Mouse (Mus musculus): ENCODE measurements around the gene Arpp21. TPM values are rescaled to one million over a fixed set of nuclear protein-coding genes. Genes with fewer than 3 reads are reported as not detected.

Arpp21 gene
- polyA plus RNA-seq, 1 experiment = not detected

DNA sequence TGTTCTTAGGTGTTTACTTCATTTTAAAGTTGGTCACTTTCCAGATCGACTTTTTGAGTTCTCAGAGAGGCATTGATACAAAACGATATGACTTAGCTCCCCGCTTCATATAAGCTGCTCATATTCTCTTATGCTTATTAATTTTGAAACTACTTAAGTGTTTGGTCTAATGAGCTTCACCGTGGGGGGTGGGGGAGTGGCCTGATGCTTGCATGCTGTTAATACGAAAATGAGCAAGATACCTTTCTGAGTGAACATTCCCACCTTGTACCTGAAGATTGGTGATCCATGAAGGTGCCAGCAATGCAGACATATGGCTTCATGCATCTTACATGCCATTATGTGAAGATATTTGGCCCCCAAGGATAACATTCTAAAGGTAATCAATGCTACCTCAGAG, 4.4 kb downstream of the Arpp21 start:
- no peak for DNase-seq (ENCODE audit: low spot score)

DNA sequence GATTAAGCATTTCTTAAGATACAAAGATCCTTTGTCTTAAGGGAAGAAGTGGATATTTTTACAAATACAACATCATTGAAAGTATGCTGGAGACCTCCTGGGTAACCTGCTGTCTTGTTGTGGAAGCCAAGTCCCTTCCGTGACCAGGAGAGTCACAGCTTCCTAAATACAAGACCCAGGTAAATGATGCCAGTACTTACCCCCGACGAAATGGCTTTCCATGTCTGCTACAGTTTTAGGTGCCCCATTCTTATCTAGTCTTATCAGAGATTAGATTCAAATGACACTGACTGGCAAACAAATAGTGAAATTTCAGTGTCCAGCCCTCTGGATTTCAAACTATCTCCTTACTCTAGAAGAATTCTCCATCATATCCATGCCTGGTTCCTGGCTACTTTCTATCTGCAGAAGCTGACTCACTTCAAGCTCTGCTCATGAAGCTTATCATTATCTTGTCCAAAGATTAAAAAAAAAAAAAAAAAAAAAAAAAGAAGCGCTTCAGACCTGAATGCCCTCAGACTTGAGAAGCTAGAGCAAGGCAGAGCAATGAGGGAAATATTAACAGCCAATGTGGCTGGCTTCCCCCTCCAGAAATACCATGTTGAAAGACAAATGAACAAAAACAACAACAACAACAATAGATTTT, 4.9 kb downstream of the Arpp21 start:
- no peak for DNase-seq (ENCODE audit: low spot score)

DNA sequence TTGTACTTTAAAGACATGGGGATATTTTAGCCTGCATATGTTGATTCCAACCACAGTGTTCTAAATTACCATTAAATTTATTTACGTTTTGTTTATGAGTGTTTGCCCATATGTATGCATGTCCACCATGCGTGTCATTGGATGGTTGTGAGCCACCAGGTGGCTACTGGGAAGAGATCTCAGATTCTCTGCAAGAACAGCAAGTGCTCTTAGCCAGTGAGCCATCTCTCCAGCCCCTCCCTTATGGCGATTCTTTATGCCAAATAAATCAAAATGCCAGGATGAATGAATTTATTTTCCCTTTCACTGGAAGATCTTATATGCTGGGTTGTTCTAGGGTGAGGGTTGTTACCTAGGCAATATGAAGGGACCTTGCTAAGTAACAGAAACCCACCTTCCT, 7.3 kb downstream of the Arpp21 start:
- DNase-seq (ENCODE audit: low spot score) = no peak

DNA sequence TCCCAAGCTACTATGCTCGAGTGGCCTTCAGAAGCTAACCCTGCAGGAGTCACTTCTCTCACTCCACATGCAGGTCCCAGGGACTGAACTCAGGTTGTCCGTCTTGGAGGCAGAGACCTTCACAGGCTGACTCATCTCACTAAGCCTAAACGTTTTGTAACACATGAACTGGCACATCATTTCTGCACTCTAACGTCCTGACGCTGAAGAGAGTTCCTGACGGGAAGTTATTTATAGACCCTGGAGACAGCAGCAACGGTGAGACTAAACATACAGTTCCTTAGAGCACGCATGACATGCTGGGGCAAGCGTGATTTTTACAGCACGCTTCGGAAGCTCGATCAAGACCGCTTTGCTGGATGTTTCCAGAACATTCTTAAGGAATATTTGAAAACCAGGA, 8.6 kb downstream of the Arpp21 start:
- DNase-seq (ENCODE audit: low spot score) = no peak

DNA sequence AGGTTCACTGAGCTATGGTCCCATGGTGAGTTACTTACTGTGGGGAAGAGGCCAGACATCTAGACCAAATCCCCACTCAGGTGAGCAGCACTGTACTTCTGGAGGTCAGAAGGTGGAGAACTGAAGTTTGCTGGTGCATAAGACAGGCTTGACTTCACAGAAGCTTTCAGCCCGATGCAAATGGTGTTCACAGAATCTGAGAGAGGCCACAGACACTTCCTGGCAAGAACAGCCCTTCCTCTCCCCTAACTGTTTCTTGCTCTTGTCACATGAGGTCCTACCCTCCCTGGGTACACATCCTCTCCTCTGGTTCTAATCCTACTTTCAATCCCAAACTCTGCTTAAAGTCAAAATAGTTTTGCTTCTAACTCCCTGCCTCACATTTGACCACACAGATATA, 9.2 kb downstream of the Arpp21 start:
- DNase-seq (ENCODE audit: low spot score) = no peak

DNA sequence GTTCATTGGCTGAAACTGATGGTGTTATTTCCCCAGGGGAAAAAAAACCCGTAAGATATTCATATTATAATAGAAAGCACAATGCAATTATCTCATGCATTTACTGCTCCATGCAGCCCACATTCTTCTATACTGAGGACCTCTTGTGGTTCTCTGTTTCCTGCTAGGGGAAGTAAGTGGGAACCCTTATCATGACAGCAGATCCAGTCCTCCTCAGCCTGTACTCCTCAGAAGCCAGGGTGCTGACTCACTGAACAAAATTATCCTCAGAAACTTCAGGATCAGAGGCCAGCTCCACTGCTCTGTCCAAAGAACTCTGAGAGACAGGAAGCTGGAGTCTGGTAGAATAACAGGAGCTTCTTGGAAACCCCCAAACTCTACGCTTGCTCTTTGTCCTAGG, 10.7 kb downstream of the Arpp21 start:
- DNase-seq (ENCODE audit: low spot score) = no peak

DNA sequence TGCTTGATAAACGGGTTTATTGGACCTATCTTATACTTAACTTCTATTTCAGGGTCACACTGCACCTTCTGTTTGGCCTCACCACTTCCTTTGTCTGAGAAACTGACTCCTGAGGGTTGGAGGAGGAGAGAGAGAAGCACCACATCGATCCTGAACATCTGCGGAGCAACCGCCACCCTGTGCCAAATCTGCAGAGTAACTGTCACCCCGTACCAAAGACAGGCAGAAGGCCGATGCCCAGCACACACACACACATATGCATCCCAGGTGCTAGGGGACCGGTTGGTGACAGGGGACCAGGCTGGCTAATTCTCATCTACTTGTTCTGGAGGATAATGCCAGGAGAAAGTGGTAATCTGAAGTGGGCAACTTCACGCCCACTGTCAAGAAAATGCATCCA, 16.4 kb downstream of the Arpp21 start:
- DNase-seq (ENCODE audit: low spot score) = no peak

DNA sequence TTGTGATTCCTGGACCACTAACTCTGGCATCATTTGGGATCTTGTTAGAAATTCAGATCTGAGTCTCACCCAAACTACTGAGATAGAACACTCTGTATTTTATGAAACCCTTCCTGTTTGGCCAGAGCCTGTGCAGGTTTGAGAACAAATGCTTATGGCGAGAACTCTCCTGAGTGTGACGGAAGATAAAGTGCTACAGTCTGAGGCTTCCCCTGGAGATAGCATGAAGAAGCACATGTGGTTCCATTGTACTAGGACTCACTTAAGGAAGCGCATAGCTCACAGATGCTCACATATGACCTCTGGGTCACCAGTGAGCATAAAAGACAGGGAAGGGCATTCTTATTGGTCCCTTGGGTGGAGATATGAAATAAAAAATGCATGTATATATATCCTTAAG, 17.5 kb downstream of the Arpp21 start:
- no peak for DNase-seq (ENCODE audit: low spot score)

DNA sequence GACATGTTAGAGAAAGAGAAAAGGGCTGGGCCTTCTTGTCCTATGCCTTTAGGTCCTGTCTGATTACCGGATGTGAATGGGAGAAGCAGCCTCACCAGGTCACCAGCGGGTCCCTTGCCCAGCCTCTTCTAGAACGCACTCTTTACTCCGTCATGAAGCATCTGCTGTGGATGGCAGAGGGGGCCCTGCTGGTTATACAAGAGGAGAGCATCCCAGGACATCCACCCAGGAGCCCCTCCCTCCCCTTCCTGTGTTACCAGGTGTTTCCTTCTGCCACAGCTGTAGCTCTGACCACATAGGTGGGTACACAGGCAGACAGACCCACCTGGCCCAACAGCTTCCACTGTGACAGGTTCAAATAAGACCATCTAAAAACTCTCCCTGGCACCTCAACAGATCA, 18.6 kb downstream of the Arpp21 start:
- no peak for DNase-seq (ENCODE audit: low spot score)

DNA sequence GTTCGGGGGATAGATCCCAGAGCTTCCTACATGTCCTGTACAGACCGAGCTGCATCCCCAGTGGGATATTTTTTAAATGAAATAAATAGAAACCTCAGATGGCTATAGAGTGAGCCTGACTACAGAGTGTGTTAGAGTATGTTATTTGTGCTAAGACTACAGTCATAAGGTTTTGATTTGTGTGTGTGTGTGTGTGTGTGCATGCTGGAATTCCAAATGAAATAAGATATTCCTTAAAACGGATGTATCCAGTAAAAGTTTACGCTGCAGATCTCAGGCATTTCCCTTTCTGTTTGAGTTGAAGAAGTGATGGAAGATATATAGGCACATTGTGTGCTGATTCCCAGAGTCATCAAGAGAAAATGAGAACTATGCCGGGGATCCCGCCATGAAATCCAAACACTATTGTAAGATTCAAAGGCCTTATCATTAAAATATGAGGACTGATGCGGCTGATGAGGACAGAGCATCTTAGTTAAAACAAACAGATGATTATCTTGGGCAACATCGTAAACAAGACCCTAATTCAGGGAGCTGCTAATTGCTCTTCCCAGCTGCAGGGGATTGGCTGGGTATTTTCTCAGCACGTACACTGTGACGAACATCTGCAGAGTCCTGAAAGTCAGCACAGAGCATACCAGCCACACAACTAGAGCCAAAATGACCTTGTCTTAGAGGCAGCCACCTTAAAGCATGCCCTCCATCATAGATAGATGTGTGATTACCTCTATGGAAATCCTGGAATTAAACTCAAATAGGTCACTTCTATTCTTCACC, 20.5 kb downstream of the Arpp21 start:
- no peak for DNase-seq (ENCODE audit: low spot score)

DNA sequence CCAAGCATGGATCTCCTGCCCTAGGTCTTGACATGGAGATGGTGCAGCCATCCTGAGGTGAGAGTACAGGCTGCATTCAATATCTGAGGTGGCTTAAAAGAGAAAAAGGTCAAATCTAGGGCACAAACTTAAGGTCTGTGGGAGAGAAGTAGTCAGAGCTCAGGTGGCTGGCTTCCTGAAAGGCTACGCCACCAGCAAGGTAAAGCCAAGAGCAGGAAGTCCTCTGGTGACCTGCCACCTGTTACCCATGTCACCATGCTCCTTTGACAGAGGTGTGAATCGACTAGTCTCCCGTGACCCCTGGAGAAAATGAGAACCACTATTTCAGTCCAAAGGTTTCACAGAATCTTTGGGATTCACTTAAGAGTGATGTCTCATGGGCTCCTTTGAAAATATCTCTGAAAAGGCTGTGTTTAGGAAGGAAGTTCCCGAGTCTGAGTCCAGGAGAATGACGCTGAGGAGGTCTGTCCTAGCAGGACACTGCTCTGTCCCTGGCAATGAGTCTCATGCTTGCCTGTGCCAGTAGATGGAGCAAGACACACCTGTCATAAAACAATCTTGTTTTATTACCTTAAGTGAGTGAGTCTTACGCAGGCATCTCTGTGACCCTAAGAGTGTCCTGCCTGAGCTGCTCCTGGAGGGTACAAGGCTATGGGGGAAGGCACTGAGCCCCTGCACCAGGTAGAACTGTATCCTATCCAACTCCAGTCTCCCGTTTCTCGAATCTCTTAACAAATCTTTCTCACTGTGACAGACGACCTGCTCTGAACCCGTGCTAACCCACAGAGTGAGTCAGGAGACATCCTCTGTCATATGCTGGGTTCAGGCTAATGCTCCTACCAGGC, 22.1 kb downstream of the Arpp21 start:
- no peak for DNase-seq (ENCODE audit: low spot score)

DNA sequence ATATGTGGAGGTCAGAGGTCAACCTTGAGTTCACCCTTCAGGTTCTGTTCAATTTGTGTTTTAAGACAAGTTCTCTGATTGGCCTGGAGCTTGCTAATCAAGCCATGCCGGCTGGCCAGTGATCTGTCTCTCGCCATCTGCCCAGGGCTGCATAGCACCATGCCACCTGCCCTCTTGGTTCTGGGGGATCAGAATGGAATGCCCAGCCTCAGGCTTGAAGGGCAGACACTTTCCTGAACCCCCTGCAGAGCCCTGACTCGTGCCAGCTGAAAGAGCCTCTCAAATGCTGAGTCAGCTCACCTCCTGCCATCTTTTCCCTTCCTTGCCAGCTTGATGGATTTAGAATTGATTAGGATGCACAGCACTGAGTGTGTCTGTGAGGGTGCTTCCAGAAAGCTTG, 25.9 kb downstream of the Arpp21 start:
- DNase-seq (ENCODE audit: low spot score) = no peak

DNA sequence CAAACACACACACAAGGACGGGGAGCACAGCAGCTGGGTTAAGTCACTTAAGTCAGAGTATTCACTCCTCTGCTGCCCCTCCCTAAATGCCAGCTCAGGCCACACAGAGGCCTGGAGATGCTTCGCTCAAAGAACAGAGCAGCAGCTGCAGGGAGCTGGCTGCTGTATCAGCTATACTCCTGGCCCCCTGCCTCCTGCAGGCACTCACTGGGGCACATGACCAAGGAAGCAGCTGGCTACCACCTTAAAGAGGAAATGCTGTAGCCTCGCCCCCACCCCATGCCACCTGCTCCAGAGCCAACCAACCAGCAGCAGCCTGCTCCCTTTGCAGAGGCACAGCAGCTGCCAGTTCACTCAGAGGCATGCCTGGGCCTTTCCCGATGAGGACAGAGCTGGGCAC, 28.0 kb downstream of the Arpp21 start:
- no peak for DNase-seq (ENCODE audit: low spot score)

DNA sequence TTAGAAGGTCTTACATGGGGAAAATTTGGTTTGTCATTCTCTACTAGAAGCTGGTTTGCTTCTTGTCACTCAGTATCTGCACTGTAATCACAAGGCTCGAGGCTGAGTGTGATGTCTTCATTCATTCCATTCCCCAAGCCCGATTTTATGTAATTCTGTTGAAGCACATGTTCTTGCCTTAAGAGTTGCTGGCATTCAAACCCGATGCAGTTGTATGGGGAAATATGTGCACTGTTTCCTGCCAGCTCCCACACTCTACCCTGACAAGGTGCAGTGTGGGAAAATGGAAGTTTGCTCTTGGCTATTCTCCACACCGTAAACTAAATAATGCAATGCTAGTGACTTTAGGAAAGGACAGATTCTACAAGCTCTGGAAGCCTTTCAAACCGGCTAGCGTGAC, 37.4 kb downstream of the Arpp21 start:
- DNase-seq (ENCODE audit: low spot score) = no peak

DNA sequence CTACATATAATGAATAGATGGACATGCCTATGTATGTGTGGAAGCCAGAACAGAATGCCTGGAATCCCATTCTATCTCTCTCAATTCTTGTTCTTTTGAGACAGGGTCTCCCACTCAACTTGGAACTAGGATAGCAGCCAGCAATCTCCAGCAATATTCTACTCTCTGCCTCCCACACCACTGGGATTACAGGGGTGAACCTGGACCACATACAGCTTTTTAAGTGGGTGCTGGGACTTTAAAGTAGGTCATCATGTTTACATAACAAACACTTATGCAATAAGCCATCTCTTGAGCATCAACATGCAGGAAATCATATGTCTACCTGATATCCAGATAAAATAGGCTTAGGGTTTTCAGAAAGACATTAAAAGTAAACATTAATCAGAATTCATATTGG, 41.7 kb downstream of the Arpp21 start:
- DNase-seq (ENCODE audit: low spot score) = no peak

DNA sequence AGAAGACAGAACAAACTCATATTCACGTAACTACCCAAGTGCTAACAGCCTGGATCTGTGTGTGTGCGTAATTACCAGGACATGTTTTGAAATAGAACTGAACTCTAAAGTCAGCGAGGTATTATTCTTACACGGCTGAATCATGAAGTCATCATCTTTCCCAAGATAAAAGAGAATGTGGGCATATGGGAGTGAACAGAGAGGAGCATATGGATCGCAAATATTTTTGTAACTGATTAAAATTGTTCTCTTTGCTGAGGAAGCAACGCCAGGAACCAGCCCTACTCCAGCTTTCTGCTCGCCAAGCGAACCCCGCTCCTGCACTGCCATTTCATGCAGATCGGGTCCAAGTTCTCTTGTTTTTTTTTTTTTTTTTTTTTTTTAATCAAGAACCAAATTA, 46.3 kb downstream of the Arpp21 start:
- no peak for DNase-seq (ENCODE audit: low spot score)

DNA sequence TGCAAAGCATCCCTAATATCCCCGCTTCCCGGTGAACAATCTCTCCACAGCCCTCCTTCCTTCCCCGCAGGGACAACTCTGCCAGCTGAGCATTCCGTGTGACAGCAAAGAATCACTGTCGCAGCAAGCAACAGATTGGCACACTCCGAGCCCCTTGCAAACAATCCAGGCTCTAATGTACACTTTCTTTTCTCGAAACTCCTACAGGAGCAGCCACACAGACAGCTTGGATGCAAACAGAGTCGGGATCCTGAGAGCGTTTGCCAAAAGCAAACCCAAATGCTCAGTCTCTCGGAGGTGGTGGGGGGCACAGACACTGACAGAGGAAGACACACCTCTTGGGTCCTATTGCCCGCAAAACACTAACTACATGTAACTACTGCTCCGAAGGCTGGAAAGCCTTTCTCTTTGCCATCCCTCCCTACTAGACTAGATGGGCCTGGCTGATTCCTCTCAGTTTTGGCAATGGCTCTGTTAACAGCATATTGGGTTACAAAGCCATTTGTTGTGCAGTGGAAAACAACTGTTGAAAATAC, 47.3 kb downstream of the Arpp21 start:
- no peak for DNase-seq (ENCODE audit: low spot score)

DNA sequence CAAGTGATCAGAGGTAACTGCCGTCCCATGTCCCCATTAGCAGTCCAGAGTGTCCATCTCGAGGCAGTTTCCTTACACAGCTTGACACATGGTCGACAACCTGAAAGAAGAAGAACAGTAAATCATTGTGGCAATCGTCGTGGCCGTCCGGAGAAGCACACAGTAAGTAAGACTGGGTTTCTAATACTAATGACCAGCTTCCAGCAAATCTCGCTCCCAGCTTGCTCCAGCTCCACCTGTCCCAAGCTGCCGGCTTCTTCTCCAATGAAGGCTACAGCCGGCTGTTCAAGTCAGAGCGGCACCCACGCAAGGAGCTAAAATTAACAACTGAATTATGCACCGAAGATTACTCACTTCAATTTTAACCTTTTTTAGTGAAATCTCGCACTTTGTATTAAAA, 48.1 kb downstream of the Arpp21 start:
- DNase-seq (ENCODE audit: low spot score) = no peak

DNA sequence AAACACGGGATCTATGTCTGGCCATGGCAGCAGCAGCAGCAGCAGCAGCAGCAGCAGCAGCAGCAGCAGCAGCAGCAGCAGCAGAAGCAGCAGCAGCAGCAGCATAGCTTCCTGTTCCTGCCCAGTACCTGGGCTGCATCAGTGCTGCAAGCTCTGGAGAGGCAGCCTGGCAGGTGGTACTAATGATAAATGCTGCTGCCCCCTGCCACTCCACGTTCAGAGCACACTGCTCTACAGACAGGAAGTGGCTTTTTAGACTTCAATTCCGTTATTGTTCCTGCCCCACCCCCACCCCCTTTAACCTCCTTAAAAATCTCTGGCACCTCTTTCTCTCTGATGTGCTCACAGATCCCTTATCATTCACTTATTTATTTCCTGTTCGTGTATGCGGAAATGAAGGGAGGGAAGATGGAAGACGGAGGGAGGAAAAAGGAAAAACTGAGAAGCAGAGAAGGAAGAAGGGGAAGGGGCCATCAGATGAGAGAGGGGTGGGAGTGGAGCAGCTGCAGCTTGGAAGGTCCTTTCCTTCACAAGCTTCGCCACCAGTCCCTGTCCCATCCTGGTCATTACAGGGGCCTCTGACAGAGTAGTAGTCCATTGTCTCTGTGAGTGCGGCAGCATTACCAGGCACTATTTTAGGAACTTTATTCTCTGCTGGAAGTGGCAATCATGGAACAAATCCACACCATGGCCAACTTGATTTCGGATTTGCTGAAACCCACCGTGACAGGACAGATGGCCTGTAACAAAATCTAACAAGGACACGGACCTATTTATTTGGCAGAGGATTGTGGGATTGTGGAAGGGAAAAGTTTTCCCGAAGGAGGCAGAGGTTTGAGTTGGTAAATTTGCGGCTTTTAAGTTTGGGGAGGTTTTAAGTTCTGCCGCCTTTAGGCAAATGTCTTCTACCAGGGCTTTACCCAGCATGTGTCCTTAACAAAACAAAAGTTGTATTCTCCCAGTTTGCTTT, 49.1 kb downstream of the Arpp21 start:
- DNase-seq (ENCODE audit: low spot score) = no peak

DNA sequence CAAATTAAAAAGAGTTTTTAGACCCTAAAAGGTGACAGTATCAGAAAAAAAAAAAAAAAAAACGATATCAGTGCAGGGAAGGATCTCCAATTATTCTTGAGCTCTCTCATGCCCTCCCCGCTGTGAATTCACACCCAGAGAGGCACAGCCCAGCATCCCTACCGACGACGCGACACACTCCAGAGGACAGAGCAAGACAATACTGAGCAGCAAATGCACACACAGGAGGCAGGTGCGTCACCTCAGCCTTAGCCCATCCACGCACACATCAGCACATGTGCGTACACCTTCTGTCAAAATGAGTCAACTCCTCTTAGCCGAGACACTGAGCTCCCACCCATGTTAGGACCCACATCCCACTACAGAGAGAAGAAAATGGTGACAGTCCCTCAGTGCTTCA, 50.0 kb downstream of the Arpp21 start:
- DNase-seq (ENCODE audit: low spot score) = no peak

DNA sequence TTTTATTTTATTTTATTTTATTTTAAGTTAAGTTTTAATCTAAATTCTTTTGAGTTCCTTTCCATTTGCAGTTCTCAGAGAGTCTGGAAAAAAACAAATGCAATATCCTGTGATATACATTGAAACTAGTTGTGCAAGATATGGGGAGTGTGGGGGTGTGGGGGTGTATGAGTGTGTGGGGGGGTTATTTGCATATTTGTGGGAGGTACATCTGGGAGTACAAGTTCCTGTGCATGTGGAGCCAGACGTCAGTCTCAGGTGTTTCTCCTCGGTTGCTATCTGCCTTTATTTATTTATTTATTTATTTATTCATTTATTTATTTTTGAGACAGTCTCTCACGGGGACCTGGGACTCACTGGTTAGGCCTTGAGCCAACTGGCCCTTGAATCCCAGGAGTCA, 53.0 kb downstream of the Arpp21 start:
- DNase-seq (ENCODE audit: low spot score) = no peak
